Mouse (Mus musculus) heart, adult 2 months (tissue): ENCODE results near the gene Naa38. TPM values are rescaled to one million over a fixed set of nuclear protein-coding genes. Genes with fewer than 3 reads are reported as not detected.
"Not testable (repeated sequence)": the region's sequence is repeated elsewhere in the genome, so short reads cannot be mapped to it uniquely, and the experiment has no call there.

Experiments
- DNase-seq, 2 experiments: peaks; one replicate each; pipeline ENCODE4 v3.0.0; 2021
- H3K27ac ChIP-seq: fragments of 200-600 bp; 2 replicates; pipeline ENCODE4 v1.8.1; 2022
- H3K27me3 ChIP-seq: fragments of 200-500 bp; 2 replicates; pipeline ENCODE4 v1.6.1; 2012; ENCODE audit warnings: mild to moderate bottlenecking, low read length, inconsistent platforms, mixed read lengths; ENCODE audit not compliant: control insufficient read depth, insufficient read depth
- H3K36me3 ChIP-seq: fragments of 200-500 bp; 2 replicates; pipeline ENCODE4 v1.6.1; 2012; ENCODE audit warnings: low read length, inconsistent platforms; ENCODE audit not compliant: control insufficient read depth, insufficient read depth
- H3K4me1 ChIP-seq: fragments of 200-500 bp; 2 replicates; pipeline ENCODE4 v1.6.1; 2011; ENCODE audit warnings: low read length; ENCODE audit not compliant: control insufficient read depth, insufficient read depth
- H3K4me3 ChIP-seq: fragments of 200-600 bp; 2 replicates; pipeline ENCODE4 v1.8.1; 2022
- H3K79me2 ChIP-seq: fragments of 200-500 bp; replicated peaks from 2 replicates; pipeline ENCODE4 v1.6.1; 2012; ENCODE audit warnings: mild to moderate bottlenecking, inconsistent platforms, low read length, moderate library complexity, mixed read lengths; ENCODE audit not compliant: control insufficient read depth, insufficient read depth
- H3K9ac ChIP-seq: fragments of 200-500 bp; 2 replicates; pipeline ENCODE4 v1.6.1; 2012; ENCODE audit warnings: low read depth, mild to moderate bottlenecking, control low read depth, inconsistent platforms, low read length, mixed read lengths
- CTCF ChIP-seq: fragments of 200-600 bp; IDR thresholded peaks from 2 replicates; pipeline ENCODE4 v1.8.1; 2022; ENCODE audit warnings: antibody characterized with exemption, mild to moderate bottlenecking, moderate library complexity
- EP300 ChIP-seq: fragments of 200-500 bp; IDR thresholded peaks from 2 replicates; pipeline ENCODE4 v1.6.1; 2011; ENCODE audit warnings: low read depth, low read length, control low read depth; ENCODE audit not compliant: insufficient read depth
- POLR2A ChIP-seq: fragments of 200-500 bp; IDR thresholded peaks from 2 replicates; pipeline ENCODE4 v1.6.1; 2011; ENCODE audit warnings: mild to moderate bottlenecking, low read depth, low read length, control low read depth; ENCODE audit not compliant: insufficient read depth
- WGBS: fragments of 180-500 bp; shearing (Covaris S2); methylation state at CpG from one replicate; pipeline ENCODE4 v1.1.7; 2018; 5-methylcytosine and 5-hydroxymethylcytosine counted together
- intact Hi-C: fragments of 180-260 bp; cut with DNase I; formaldehyde crosslinking; loops from one replicate; pipeline ENCODE4 v1.15.1; 2025
- polyA plus RNA-seq: library from polyadenylated mRNA; depleted of rRNA; stranded (reverse); fragments of >200 nt; gene quantifications from 2 replicates; pipeline ENCODE4 v1.2.3, GENCODE M21; 2012
- total RNA-seq, 2 experiments: library from RNA; stranded (reverse); gene quantifications; 2 replicates each; pipeline ENCODE4 v1.2.3; 2021

Gene Naa38
- total and polyA plus RNA-seq, 3 experiments, result 102 to 145 (median 113) TPM

GRCm38 (mm10) chr11:69389531-69390399, 5.5 kb upstream of the Naa38 start:
- H3K9ac ChIP-seq, result no peak overlapping the region
- no peaks in the 10 kb centered on the region for H3K27me3 ChIP-seq
- H3K4me3 ChIP-seq, result no peak overlapping the region
- H3K4me1 ChIP-seq, result no peaks in the 10 kb centered on the region; the same call in 1 of the 2 replicates
- peak; percentile 45 to 49 for DNase-seq
- TF ChIP-seq POLR2A (no peak), EP300 (no peak), CTCF (no peak)
- H3K79me2 ChIP-seq, result no peaks in the 10 kb centered on the region
- intact Hi-C loops, result loop anchor here (1.0 to 5.0 kb wide), 3 partner anchors 67 to 131 kb away; partner anchors contain the start of genes Cntrob and Trappc1
- no peak overlapping the region for H3K27ac ChIP-seq
- H3K36me3 ChIP-seq, result peaks cover 2% of the 10 kb centered on the region; the same call in 1 of the 2 replicates
- WGBS, result 61% methylated on average over 14 of the region's 14 CpGs

GRCm38 (mm10) chr11:69390400-69391034, 4.8 kb upstream of the Naa38 start:
- Histone ChIP-seq H3K9ac (no peak overlapping the region), H3K36me3 (peaks cover 2% of the 10 kb centered on the region; the same call in 1 of the 2 replicates), H3K27ac (no peak overlapping the region), H3K4me1 (no peaks in the 10 kb centered on the region; the same call in 1 of the 2 replicates), H3K4me3 (no peak overlapping the region), H3K27me3 (no peaks in the 10 kb centered on the region), H3K79me2 (no peaks in the 10 kb centered on the region)
- peak; percentile 44 to 46 for DNase-seq
- 0 out of 2 replicates have a peak, but pooled peaks have one; percentile 11 for TF ChIP-seq EP300
- no peak for TF ChIP-seq POLR2A
- peak; percentile 82 for TF ChIP-seq CTCF
- 55% methylated on average over 10 of the region's 10 CpGs for WGBS
- intact Hi-C loops, result loop anchor here (1.0 kb wide), 2 partner anchors 121 to 132 kb away; no protein-coding TSS in a partner anchor

DNA sequence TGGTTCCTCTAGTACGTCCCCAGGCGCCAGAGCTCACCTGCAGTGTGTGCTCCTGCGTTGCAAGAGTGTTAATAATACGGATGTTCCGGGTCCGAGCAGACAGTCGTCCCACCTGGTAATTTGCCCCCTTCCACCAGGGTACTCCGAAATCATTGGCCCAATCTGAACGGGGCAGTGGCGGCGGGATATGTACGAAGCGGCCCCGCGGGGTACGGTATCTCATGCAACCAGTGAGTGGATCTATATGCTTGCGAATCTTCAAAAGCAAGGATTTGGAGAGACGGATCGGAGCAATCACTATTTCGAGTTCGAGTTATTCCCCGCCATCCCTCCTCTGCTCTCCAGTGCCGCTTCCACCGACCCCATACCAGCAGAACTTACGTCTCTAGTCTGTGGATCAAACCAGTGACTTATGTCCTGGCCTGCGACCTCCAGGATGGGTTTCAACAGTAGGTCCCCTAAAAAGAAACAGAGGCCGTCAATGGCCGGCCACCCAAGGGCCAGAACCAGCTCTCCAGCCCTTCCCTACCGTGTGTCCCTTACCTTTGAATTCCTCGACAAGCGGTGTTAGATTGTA, 608 bp upstream of the Naa38 start:
- not testable (repeated sequence) for DNase-seq, H3K36me3 ChIP-seq, H3K79me2 ChIP-seq, H3K4me1 ChIP-seq, H3K27me3 ChIP-seq
- intact Hi-C loops, result loop anchor here (5.0 kb wide), 1 partner anchor 183 kb away; no protein-coding TSS in a partner anchor
- 1% methylated on average over 31 of the region's 31 CpGs for WGBS
- Histone ChIP-seq H3K4me3 (peak overlapping the region; percentile 75), H3K9ac (peak overlapping the region; percentile 65), H3K27ac (peak overlapping the region; percentile 100)

- Histone ChIP-seq H3K36me3 (peaks cover 2% of the 10 kb centered on the region; the same call in 1 of the 2 replicates), H3K27ac (peak overlapping the region; percentile 100), H3K9ac (peak overlapping the region; percentile 86), H3K4me1 (no peaks in the 10 kb centered on the region; the same call in 1 of the 2 replicates), H3K79me2 (no peaks in the 10 kb centered on the region), H3K27me3 (no peaks in the 10 kb centered on the region), H3K4me3 (peak overlapping the region; percentile 75)
- intact Hi-C loops, result loop anchor here (5.0 kb wide), 1 partner anchor 181 kb away; no protein-coding TSS in a partner anchor
- WGBS, result under 1% methylated on average over 48 of the region's 48 CpGs
- TF ChIP-seq EP300 (peak; percentile 74), POLR2A (peak; percentile 92), CTCF (no peak)
- peak; percentile 94 to 97 for DNase-seq
Observed at GRCm38 (mm10) chr11:69395634-69396373, 517 bp downstream of the Naa38 start.

- WGBS, result 31% methylated on average over 11 of the region's 11 CpGs
- peak; percentile 97 for TF ChIP-seq EP300
- peak; percentile 72 for TF ChIP-seq POLR2A
- no peak for TF ChIP-seq CTCF
- H3K9ac ChIP-seq, result peak overlapping the region; percentile 22
- peak overlapping the region; percentile 100 for H3K27ac ChIP-seq
- no peaks in the 10 kb centered on the region for H3K79me2 ChIP-seq
- peak; percentile 79 to 86 for DNase-seq
- peaks cover 3% of the 10 kb centered on the region for H3K4me1 ChIP-seq
- H3K27me3 ChIP-seq, result no peaks in the 10 kb centered on the region
- intact Hi-C loops, result loop anchor here (5.0 kb wide), 1 partner anchor 181 kb away; no protein-coding TSS in a partner anchor
- H3K4me3 ChIP-seq, result peak overlapping the region; percentile 75
- peaks cover 2% of the 10 kb centered on the region; the same call in 1 of the 2 replicates for H3K36me3 ChIP-seq
Observed at GRCm38 (mm10) chr11:69396772-69397171, 1.5 kb downstream of the Naa38 start.
